Mouse (Mus musculus) olfactory bulb, adult 2 months (tissue): ENCODE data around the gene Ap2b1.
A peak's percentile ranks its signal among the peaks of the same experiment; 100 is the strongest.

Source experiments
- CTCF ChIP-seq: fragments of 200-500 bp; IDR thresholded peaks from 2 replicates; pipeline ENCODE4 v1.5.1; 2012; ENCODE audit warnings: low read depth, mild to moderate bottlenecking, low read length, moderate library complexity; ENCODE audit not compliant: insufficient read depth
- POLR2A ChIP-seq: fragments of 200-500 bp; IDR thresholded peaks from 2 replicates; pipeline ENCODE4 v1.6.1; 2012; ENCODE audit warnings: mild to moderate bottlenecking, low read depth, low read length, moderate library complexity; ENCODE audit not compliant: insufficient read depth

- no peak for TF ChIP-seq POLR2A
- TF ChIP-seq CTCF: peak; percentile 82
These were observed 125.9 kb downstream of the Ap2b1 start for GRCm38 (mm10) chr11:83424681-83425080.
